Mouse (Mus musculus): ENCODE measurements around the gene Btn2a2.

GRCm38 (mm10) chr13:23532262-23533075, 43.8 kb upstream of the Btn2a2 start:
- no peak for TF ChIP-seq CTCF (IDR thresholded peaks at IDR 0.05; ENCODE audit: borderline replicate concordance, control insufficient read depth, extremely low read depth, insufficient read depth, low read length, poor library complexity)
- no peak for TF ChIP-seq POLR2A (IDR thresholded peaks at IDR 0.05; ENCODE audit: control insufficient read depth, extremely low read depth, insufficient read depth, low read length, poor library complexity)

Data from thymus, adult 2 months (tissue).